Mouse (Mus musculus) limb, embryonic 15.5 days (tissue): ENCODE measurements around the gene Ppp3r1. TPM values are rescaled to one million over a fixed set of nuclear protein-coding genes. Genes with fewer than 3 reads are reported as not detected.
"Not testable (repeated sequence)": the region's sequence is repeated elsewhere in the genome, so short reads cannot be mapped to it uniquely, and the experiment has no call there.

Source experiments
- ATAC-seq: fragments of 200-750 bp; cut with Nextera tagmentation; 2 replicates; pipeline ENCODE4 v1.8.0; 2017; ENCODE audit warnings: low read depth, moderate TSS enrichment; ENCODE audit not compliant: insufficient number of reproducible peaks, low FRiP score, low TSS enrichment
- H3K27ac ChIP-seq: fragments of 300-500 bp; sonication (generic); 2 replicates; pipeline ENCODE4 v1.5.1; 2015; ENCODE audit warnings: moderate library complexity, mild to moderate bottlenecking, inconsistent platforms
- H3K27me3 ChIP-seq: fragments of 300-500 bp; sonication (generic); 2 replicates; pipeline ENCODE4 v1.6.1; 2015; ENCODE audit warnings: inconsistent platforms
- H3K36me3 ChIP-seq: fragments of 300-500 bp; sonication (generic); 2 replicates; pipeline ENCODE4 v1.6.1; 2015; ENCODE audit warnings: inconsistent platforms
- H3K4me1 ChIP-seq: fragments of 300-500 bp; sonication (generic); 2 replicates; pipeline ENCODE4 v1.6.1; 2015; ENCODE audit warnings: inconsistent platforms
- H3K4me2 ChIP-seq: fragments of 300-500 bp; sonication (generic); 2 replicates; pipeline ENCODE4 v1.6.1; 2015; ENCODE audit warnings: mild to moderate bottlenecking, inconsistent platforms
- H3K4me3 ChIP-seq: fragments of 300-500 bp; sonication (generic); 2 replicates; pipeline ENCODE4 v1.5.1; 2015; ENCODE audit warnings: mild to moderate bottlenecking, inconsistent platforms
- H3K9ac ChIP-seq: fragments of 300-500 bp; sonication (generic); 2 replicates; pipeline ENCODE4 v1.6.1; 2015; ENCODE audit warnings: inconsistent platforms
- H3K9me3 ChIP-seq: fragments of 300-500 bp; sonication (generic); 2 replicates; pipeline ENCODE4 v1.6.1; 2016; ENCODE audit warnings: inconsistent platforms
- WGBS: fragments of 180-500 bp; shearing (Covaris S2); methylation state at CpG from one replicate; pipeline ENCODE4 v1.1.7; 2015; 5-methylcytosine and 5-hydroxymethylcytosine counted together
- polyA plus RNA-seq: library from polyadenylated mRNA; unstranded; fragments of >200 nt; fragmentation: Nextera tagmentation; extraction: Ambion mirVana; gene quantifications from 2 replicates; pipeline ENCODE4 v1.2.1, GENCODE M21; 2015

Gene Ppp3r1
- polyA plus RNA-seq, 1 experiment from 2014 or later, result 98.8 TPM

DNA sequence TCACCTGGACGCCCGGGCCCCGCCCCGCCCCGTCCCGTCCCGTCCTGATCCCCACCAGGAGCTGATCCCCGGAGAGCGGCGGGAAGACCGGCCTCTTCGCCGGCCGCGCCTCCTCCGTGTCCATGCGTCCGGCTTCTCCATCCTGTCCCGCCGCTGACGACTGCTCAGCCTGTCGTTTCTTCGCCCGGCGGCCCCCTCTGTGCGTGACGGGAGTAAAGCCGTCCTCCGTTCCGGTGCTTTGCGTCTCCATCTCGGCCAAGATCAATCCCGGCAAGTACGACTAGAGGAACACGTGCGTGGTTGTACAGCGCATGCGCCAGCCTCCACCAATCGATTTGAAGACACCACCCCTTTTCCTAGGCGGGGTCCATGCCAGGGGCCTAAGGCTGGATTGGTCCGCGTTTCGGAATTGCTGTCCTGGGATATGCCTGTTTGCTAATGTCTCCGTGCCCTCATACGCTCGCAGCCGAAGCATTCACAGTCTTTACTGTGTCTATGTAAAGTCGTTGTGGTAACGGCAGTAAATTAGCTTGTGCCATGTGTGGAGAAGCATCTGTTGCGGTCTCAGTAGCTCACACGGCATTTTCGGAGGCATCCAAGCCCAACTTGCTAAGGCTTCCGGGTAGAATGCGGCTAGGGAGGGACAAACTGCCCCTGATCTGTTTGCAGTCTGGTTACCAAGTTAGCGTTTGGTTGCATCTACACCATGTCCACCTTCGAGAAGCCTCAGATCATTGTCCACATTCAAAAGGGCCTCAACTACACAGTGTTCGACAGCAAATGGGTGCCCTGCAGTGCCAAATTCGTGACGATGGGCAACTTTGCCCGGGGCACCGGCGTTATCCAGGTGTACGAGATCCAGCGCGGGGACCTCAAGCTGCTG lies 52.4 kb downstream of the Ppp3r1 start, which contains the start of gene Pno1:
TSS of gene Pno1 (minus strand) at position 311 of the 883 bp plus-strand sequence.
- peak; percentile 97 for ATAC-seq
- peak within 1 kb of the TSS; percentile 59 for H3K4me2 ChIP-seq
- H3K4me1 ChIP-seq, result peaks cover 14% of the 10 kb centered on the region
- H3K27me3 ChIP-seq, result no peaks in the 10 kb centered on the region
- H3K4me3 ChIP-seq, result peak within 1 kb of the TSS; percentile 65
- H3K27ac ChIP-seq, result peak within 1 kb of the TSS; percentile 90
- peak within 1 kb of the TSS; percentile 71 for H3K9ac ChIP-seq
- under 1% methylated on average over 63 of the region's 65 CpGs for WGBS
- H3K36me3 ChIP-seq, result peaks cover 22% of the 10 kb centered on the region
- H3K9me3 ChIP-seq, result no peaks in the 10 kb centered on the region

DNA sequence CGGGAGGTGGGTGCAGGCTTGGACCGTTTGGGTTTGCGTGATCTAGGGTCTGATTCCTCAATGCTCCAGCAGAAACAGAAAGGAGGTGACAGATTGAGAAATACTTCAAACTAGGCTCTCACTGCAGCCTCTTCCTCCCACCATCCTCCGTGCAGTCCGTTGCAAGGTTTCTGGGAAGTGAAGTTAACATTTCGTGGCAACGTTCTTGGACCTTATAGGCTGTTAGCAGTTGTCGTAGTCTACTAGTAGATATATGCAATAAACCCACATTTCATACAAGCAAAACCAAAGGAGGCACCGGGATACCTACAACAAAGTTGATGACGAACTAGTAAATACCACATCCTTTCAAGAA lies 53.1 kb downstream of the Ppp3r1 start:
- Histone ChIP-seq H3K27me3 (no peaks in the 10 kb centered on the region), H3K4me2 (peak overlapping the region; percentile 59), H3K27ac (peak overlapping the region; percentile 90), H3K36me3 (peaks cover 20% of the 10 kb centered on the region), H3K9ac (peak overlapping the region; percentile 71), H3K4me1 (peaks cover 14% of the 10 kb centered on the region), H3K4me3 (peak overlapping the region; percentile 65), H3K9me3 (no peaks in the 10 kb centered on the region)
- peak; percentile 32; the same call in 1 of the 2 replicates for ATAC-seq
- 1% methylated on average over 10 of the region's 10 CpGs for WGBS

DNA sequence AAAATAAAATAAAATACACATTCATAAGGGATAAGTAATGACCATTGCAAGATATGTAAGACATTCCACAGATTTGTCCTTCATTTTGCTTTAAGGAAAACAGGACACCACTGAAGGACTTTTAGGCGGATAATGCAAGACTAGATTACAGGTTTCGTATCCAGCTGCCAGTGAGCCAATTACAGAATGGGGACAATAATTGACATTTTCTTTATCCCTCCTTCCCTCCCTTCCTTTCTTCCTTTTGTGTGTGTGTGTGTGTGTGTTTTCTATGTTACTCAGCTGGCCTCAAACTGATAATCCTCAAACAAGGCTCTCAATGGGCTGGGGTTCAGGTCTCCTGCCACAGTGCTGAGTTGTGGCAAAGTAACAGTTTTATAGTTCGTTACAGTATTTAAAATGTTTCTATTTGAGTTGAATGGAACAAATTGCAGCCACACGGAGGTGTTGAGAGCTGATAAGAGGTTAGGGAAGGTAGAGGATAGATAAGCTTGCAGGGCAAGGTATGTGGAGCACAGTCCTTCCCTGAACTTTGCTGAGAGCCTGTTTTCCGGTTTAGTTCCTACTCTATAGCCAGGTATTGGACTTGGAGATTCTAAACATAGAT lies 53.9 kb downstream of the Ppp3r1 start:
- 76% methylated on average over 5 of the region's 5 CpGs for WGBS
- no peak overlapping the region for H3K9ac ChIP-seq

DNA sequence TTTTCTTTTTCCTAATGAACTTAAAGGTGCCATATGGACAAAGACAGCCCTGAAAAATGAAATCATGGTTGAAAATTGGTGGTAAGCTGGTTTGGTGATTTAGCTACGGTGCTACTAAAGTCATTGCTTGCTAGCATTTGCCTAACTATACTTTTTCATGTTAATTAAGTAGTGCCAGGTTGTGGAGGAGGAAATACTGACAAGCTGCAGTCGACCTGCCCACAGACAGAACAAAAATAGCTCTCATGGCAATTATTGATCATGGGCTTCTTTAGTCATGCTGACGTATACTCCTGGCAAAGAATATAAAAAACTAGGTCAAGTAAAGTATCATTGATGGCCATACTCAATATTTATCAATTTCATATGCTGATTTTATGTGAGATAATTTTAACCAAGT lies 56.4 kb downstream of the Ppp3r1 start:
- H3K4me2 ChIP-seq, result no peak overlapping the region
- H3K9me3 ChIP-seq, result no peaks in the 10 kb centered on the region
- no peaks in the 10 kb centered on the region for H3K27me3 ChIP-seq
- H3K9ac ChIP-seq, result no peak overlapping the region
- ATAC-seq, result no peak
- peaks cover 10% of the 10 kb centered on the region; the same call in 1 of the 2 replicates for H3K4me1 ChIP-seq
- 83% methylated on average over 3 of the region's 3 CpGs for WGBS
- H3K4me3 ChIP-seq, result no peak overlapping the region
- H3K36me3 ChIP-seq, result 0 out of 2 replicates have a peak, but pooled peaks cover 1% of the 10 kb centered on the region
- no peak overlapping the region for H3K27ac ChIP-seq

More for the DNA sequence above, 53.9 kb downstream of the Ppp3r1 start:
- no peaks in the 10 kb centered on the region for H3K27me3 ChIP-seq
- H3K9me3 ChIP-seq, result no peaks in the 10 kb centered on the region
- ATAC-seq, result no peak
- peaks cover 14% of the 10 kb centered on the region for H3K4me1 ChIP-seq
- H3K4me3 ChIP-seq, result no peak overlapping the region
- H3K4me2 ChIP-seq, result peak overlapping the region; percentile 59; the same call in 1 of the 2 replicates
- H3K27ac ChIP-seq, result no peak overlapping the region
- H3K36me3 ChIP-seq, result peaks cover 14% of the 10 kb centered on the region

- Histone ChIP-seq H3K27me3 (no peaks in the 10 kb centered on the region), H3K9ac (no peak overlapping the region), H3K27ac (no peak overlapping the region), H3K4me2 (no peak overlapping the region), H3K4me1 (no peaks in the 10 kb centered on the region), H3K4me3 (no peak overlapping the region), H3K36me3 (peaks cover 27% of the 10 kb centered on the region), H3K9me3 (no peaks in the 10 kb centered on the region)
- ATAC-seq, result no peak
- WGBS, result 94% methylated on average over 8 of the region's 8 CpGs
These were observed 62.1 kb downstream of the Ppp3r1 start for GRCm38 (mm10) chr11:17221126-17221525.

- ATAC-seq, result no peak
- Histone ChIP-seq H3K9ac (no peak overlapping the region), H3K36me3 (peaks cover 31% of the 10 kb centered on the region), H3K4me3 (no peak overlapping the region), H3K4me2 (no peak overlapping the region), H3K4me1 (no peaks in the 10 kb centered on the region), H3K27ac (no peak overlapping the region), H3K27me3 (no peaks in the 10 kb centered on the region), H3K9me3 (no peaks in the 10 kb centered on the region)
- WGBS, result 61% methylated on average over 5 of the region's 5 CpGs
These were observed 73.7 kb downstream of the Ppp3r1 start for GRCm38 (mm10) chr11:17232792-17233191.

DNA sequence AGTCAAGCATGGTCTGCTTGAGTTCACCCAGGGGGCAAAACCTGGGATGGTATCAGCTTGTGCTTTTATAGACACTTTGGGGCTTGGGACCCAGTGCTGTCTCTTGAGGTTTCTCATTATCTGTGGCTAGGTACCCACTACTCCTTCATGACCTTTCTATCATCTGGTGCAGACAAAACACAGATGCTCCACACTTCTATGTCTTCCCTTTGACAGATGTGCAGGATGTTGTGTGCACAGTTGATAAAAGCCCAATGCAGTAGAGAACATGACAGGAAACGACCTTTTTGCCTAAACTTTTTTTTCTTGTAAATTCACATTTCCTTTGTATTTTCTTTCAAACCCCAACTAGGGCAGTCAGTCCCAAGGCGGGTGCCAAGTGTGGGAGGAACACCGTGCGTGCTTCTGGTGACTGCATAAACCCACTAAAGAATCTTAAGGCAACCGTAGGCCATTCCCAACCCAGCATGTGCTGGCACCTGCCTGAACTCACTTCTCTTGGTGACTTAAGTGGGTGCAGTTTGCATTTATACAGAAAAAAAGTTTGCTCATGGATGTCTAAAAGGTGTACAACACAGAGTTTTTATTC lies 77.5 kb downstream of the Ppp3r1 start:
- no peaks in the 10 kb centered on the region for H3K27me3 ChIP-seq
- no peak for ATAC-seq
- 80% methylated on average over 5 of the region's 5 CpGs for WGBS
- H3K4me3 ChIP-seq, result no peak overlapping the region
- H3K27ac ChIP-seq, result no peak overlapping the region
- peaks cover 25% of the 10 kb centered on the region for H3K36me3 ChIP-seq
- H3K4me2 ChIP-seq, result no peak overlapping the region
- no peaks in the 10 kb centered on the region for H3K4me1 ChIP-seq
- no peaks in the 10 kb centered on the region for H3K9me3 ChIP-seq
- no peak overlapping the region for H3K9ac ChIP-seq

GRCm38 (mm10) chr11:17238598-17238997 lies 79.5 kb downstream of the Ppp3r1 start:
- not testable (repeated sequence) for H3K36me3 ChIP-seq, H3K9me3 ChIP-seq, H3K9ac ChIP-seq, H3K4me2 ChIP-seq, H3K27me3 ChIP-seq, H3K27ac ChIP-seq, H3K4me3 ChIP-seq, ATAC-seq, H3K4me1 ChIP-seq
- WGBS, result 83% methylated on average over 5 of the region's 5 CpGs

- ATAC-seq, result no peak
These were observed 89.7 kb downstream of the Ppp3r1 start for GRCm38 (mm10) chr11:17248715-17249114.

More at GRCm38 (mm10) chr11:17248715-17249114, 89.7 kb downstream of the Ppp3r1 start:
- no peaks in the 10 kb centered on the region for H3K4me1 ChIP-seq
- H3K36me3 ChIP-seq, result no peaks in the 10 kb centered on the region
- H3K9ac ChIP-seq, result no peak overlapping the region
- no peaks in the 10 kb centered on the region for H3K27me3 ChIP-seq
- H3K4me3 ChIP-seq, result no peak overlapping the region
- no peak overlapping the region for H3K4me2 ChIP-seq
- no peak overlapping the region for H3K27ac ChIP-seq
- no peaks in the 10 kb centered on the region for H3K9me3 ChIP-seq

Other genes with a start within 250 kb of the Ppp3r1 start
- gene Fbxo48, start 207.9 kb upstream of the Ppp3r1 start, polyA plus RNA-seq, result 1.3 and 1.4 TPM in 2 replicates
- gene Cnrip1, start 107.7 kb upstream of the Ppp3r1 start, polyA plus RNA-seq, result 20.8 and 22.0 TPM in 2 replicates
- gene Plek, start 106.9 kb upstream of the Ppp3r1 start, polyA plus RNA-seq, result 3.4 and 3.9 TPM in 2 replicates
- 22.1 and 23.0 TPM in 2 replicates for gene Wdr92, start 22.8 kb downstream of the Ppp3r1 start, polyA plus RNA-seq
- gene Pno1, start 52.3 kb downstream of the Ppp3r1 start, polyA plus RNA-seq, result 62.3 and 63.6 TPM in 2 replicates
- gene C1d, start 98.3 kb downstream of the Ppp3r1 start, polyA plus RNA-seq, result 90.7 and 93.3 TPM in 2 replicates